Mouse (Mus musculus) limb, embryonic 12.5 days (tissue): ENCODE results near the gene Aifm1. TPM values are rescaled to one million over a fixed set of nuclear protein-coding genes. Genes with fewer than 3 reads are reported as not detected.
A peak's percentile ranks its signal among the peaks of the same experiment; 100 is the strongest.

ENCODE experiments used
- ATAC-seq: fragments of 200-750 bp; cut with Nextera tagmentation; 2 replicates; pipeline ENCODE4 v1.8.0; 2017; ENCODE audit warnings: low read depth, moderate TSS enrichment; ENCODE audit not compliant: insufficient number of reproducible peaks, insufficient read depth, low FRiP score, low TSS enrichment
- H3K27ac ChIP-seq: fragments of 300-500 bp; sonication (generic); 2 replicates; pipeline ENCODE4 v1.5.1; 2016; ENCODE audit warnings: mild to moderate bottlenecking, moderate library complexity
- H3K27me3 ChIP-seq: fragments of 300-500 bp; sonication (generic); 2 replicates; pipeline ENCODE4 v1.6.1; 2016; ENCODE audit warnings: mild to moderate bottlenecking, moderate library complexity
- H3K36me3 ChIP-seq: fragments of 300-500 bp; sonication (generic); 2 replicates; pipeline ENCODE4 v1.6.1; 2016; ENCODE audit warnings: mild to moderate bottlenecking, moderate library complexity
- H3K4me1 ChIP-seq: fragments of 300-500 bp; sonication (generic); replicated peaks from 2 replicates; pipeline ENCODE4 v1.6.1; 2016
- H3K4me2 ChIP-seq: fragments of 300-500 bp; sonication (generic); 2 replicates; pipeline ENCODE4 v1.6.1; 2016; ENCODE audit warnings: mild to moderate bottlenecking, moderate library complexity
- H3K4me3 ChIP-seq: fragments of 300-500 bp; sonication (generic); replicated peaks from 2 replicates; pipeline ENCODE4 v1.5.1; 2016; ENCODE audit warnings: mild to moderate bottlenecking
- H3K9ac ChIP-seq: fragments of 300-500 bp; sonication (generic); replicated peaks from 2 replicates; pipeline ENCODE4 v1.6.1; 2016; ENCODE audit warnings: mild to moderate bottlenecking, moderate library complexity
- H3K9me3 ChIP-seq: fragments of 300-500 bp; sonication (generic); 2 replicates; pipeline ENCODE4 v1.6.1; 2016; ENCODE audit warnings: mild to moderate bottlenecking, moderate library complexity
- WGBS: fragments of 180-500 bp; shearing (Covaris S2); methylation state at CpG from one replicate; pipeline ENCODE4 v1.1.7; 2016; 5-methylcytosine and 5-hydroxymethylcytosine counted together
- polyA plus RNA-seq: library from polyadenylated mRNA; unstranded; fragments of >200 nt; fragmentation: Nextera tagmentation; extraction: Ambion mirVana; gene quantifications from 2 replicates; pipeline ENCODE4 v1.2.1, GENCODE M21; 2016

Aifm1 gene
- polyA plus RNA-seq: 80.1 and 80.3 TPM in 2 replicates

DNA sequence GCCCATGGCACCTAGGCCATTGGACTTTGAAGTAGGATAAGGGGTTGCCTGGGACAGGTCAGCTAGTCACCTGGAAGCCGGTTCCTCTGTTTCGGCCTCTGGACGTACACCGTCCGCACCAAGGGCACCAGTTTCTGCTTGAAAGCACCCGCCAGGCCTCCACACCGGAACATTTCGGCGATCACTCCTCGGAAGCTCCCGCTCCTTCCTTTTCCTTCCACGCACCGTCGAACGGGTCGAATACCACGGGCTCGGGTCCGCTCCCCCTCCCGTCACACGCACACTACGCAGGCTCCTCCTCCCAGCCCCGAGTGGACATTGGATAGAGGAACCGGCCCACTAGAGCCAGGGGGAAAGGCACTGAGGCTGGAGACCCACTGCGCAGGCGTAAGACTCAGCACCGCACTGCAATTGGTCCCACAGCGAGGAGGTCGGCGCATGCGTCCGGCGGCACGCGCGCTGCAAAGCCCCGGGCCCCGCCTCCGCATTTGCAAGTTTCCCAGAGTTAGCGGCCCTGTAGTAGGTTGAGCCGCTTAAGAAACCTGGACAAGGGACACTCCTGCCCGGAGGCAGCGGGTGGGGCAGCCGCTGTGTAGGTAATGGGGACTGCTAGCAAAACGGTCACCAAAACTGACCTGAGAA is at the start of gene Aifm1:
Gene Aifm1 (minus strand): TSS at position 398 of the 642 bp plus-strand sequence.
- H3K36me3 ChIP-seq: no peaks in the 10 kb centered on the region
- WGBS: 22% methylated on average over 45 of the region's 45 CpGs
- H3K9me3 ChIP-seq: no peaks in the 10 kb centered on the region
- H3K27me3 ChIP-seq: no peaks in the 10 kb centered on the region
- peak; percentile 99 for ATAC-seq
- H3K27ac ChIP-seq: 0 out of 2 replicates have a peak within 1 kb of the TSS, but pooled peaks have one; percentile 29
- peaks cover 5% of the 10 kb centered on the region; the same call in 1 of the 2 replicates for H3K4me1 ChIP-seq
- H3K4me2 ChIP-seq: peak within 1 kb of the TSS; percentile 60
- peak within 1 kb of the TSS; percentile 52 for H3K4me3 ChIP-seq
- H3K9ac ChIP-seq: peak within 1 kb of the TSS; percentile 60

DNA sequence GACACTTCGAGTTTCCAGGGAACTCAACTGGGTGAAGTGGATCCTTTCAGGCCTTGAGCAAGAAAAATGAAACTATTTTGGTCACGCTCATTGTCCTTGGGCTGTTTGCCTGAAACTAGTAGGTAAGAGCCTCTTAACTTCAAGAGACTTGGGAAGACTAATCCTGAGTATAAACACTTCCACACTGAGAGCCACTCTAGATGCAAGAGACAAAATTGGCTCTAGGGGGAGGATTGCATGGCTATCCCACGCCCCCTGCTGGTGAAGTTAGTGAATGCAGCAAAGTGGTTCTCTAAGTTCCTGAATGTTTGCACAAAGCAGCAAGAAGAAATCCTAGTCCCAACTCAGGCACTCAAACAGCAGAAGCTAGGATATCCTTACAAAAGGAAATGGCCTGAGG is 18.8 kb upstream of the Aifm1 start:
- Histone ChIP-seq H3K27me3 (no peaks in the 10 kb centered on the region), H3K4me2 (no peak overlapping the region), H3K36me3 (no peaks in the 10 kb centered on the region), H3K4me3 (no peak overlapping the region), H3K4me1 (no peaks in the 10 kb centered on the region), H3K27ac (no peak overlapping the region), H3K9me3 (no peaks in the 10 kb centered on the region), H3K9ac (no peak overlapping the region)
- no peak for ATAC-seq
- 40% methylated on average over 3 of the region's 3 CpGs for WGBS

DNA sequence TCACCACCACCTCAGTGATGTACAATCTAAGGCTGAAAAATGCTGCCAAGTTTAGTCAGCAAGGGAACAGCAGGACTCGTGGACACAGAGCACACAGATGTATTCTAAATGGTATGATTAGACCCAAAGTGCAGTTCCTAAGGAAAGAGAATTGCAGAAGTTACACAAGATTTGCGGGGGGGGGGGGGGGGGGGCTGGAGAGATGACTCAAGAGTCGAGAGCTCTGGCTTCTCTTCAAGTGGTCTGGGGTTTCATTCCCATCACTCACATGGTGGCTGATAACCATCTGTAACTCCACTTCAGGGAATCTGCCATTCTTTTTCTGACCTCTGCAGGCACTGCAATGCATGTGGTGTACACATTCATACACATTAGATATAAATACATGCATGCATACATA is 13.1 kb upstream of the Aifm1 start:
- Histone ChIP-seq H3K27ac (no peak overlapping the region), H3K36me3 (no peaks in the 10 kb centered on the region), H3K4me1 (no peaks in the 10 kb centered on the region), H3K27me3 (no peaks in the 10 kb centered on the region), H3K9me3 (no peaks in the 10 kb centered on the region), H3K4me2 (no peak overlapping the region), H3K4me3 (no peak overlapping the region), H3K9ac (no peak overlapping the region)
- ATAC-seq: no peak
- WGBS: 63% methylated on average over 2 of the region's 3 CpGs

DNA sequence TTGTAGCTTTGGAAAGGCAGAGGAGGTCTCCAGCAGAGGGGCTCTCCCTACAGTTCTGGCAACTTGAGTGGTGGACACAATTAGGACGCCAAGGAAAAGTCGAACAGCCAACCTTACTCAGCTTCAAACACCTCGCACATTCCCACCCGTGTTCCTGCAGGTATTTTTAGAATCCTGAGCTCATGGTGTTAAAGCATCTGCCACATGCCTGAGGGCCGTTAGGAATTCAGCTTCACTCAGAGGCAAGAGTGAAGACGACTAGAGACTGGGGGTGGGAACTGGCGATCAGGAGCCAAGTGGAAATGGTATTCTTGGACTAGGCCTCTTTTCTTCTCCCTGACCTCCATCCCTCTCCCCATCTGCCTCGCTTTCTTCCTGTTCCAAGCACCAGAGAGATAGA is 12.5 kb upstream of the Aifm1 start:
- Histone ChIP-seq H3K36me3 (no peaks in the 10 kb centered on the region), H3K9me3 (no peaks in the 10 kb centered on the region), H3K4me1 (no peaks in the 10 kb centered on the region), H3K4me3 (no peak overlapping the region), H3K4me2 (no peak overlapping the region), H3K9ac (no peak overlapping the region), H3K27me3 (no peaks in the 10 kb centered on the region), H3K27ac (no peak overlapping the region)
- no peak for ATAC-seq
- 57% methylated on average over 8 of the region's 8 CpGs for WGBS

DNA sequence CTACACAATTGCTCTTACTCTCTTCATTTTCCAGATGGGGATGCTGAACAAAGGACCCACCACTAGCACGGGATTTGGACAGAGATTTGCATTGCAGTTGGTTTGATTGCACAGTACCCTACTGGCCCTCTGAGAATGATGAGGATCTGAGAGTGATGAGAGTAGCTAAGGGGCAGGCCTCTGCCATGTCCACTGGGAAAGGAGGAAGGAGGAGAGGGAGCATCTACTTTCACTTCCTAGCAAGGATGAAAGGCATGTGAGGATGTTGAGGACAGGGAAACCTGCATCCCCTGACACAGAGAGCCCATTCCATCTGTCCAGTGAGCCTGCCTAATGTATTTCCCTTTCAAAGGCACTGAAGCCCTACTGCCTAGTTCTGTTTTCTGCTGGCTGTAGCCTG is 12.0 kb upstream of the Aifm1 start:
- Histone ChIP-seq H3K4me3 (no peak overlapping the region), H3K27ac (no peak overlapping the region), H3K9ac (no peak overlapping the region), H3K27me3 (0 out of 2 replicates have a peak, but pooled peaks cover 2% of the 10 kb centered on the region), H3K36me3 (no peaks in the 10 kb centered on the region), H3K4me2 (no peak overlapping the region), H3K4me1 (no peaks in the 10 kb centered on the region), H3K9me3 (no peaks in the 10 kb centered on the region)
- ATAC-seq: no peak
- 71% methylated on average over 1 of the region's 1 CpGs for WGBS

DNA sequence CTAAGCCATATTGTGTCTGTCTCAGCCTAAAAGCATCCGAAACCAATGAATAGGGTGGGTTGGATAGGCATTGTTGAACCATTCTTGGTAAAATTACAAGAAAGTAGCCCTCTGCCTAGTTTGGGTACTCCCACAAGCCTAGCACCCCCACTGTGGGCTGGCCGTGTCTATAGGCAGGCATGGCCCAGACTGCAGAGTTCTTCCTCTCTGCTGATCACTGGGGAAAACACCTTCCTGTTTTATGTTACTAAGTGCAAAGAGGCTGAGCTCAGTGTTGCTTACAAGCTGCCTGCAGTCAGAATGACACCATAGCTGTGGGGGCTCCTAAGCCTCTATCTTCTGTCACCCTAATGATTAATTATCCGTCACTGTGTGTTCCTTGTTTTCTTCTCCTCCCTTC is 10.1 kb upstream of the Aifm1 start:
- Histone ChIP-seq H3K27ac (no peak overlapping the region), H3K9ac (no peak overlapping the region), H3K27me3 (0 out of 2 replicates have a peak, but pooled peaks cover 2% of the 10 kb centered on the region), H3K4me2 (no peak overlapping the region), H3K4me1 (no peaks in the 10 kb centered on the region), H3K4me3 (no peak overlapping the region), H3K9me3 (no peaks in the 10 kb centered on the region), H3K36me3 (no peaks in the 10 kb centered on the region)
- ATAC-seq: no peak
- 67% methylated on average over 3 of the region's 3 CpGs for WGBS

DNA sequence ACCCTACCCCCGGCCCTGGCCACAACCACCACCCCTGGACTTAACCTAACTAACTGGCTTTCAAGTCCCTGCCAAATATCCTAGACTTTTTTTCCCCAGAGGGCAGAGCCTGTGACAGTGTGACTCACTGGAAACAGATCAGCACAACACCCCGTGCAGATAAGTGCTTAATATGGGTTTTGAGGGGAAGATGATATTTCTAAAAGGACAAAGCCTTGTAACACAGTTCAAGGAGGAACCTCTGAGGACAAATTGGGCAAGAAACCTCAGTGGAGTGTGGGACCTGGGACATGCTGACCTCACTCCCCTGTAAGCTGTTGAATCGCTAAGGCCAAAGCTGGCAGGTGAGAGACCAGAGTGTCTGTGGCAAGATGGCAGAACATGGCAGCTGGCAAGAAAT is 8.3 kb upstream of the Aifm1 start:
- 85% methylated on average over 3 of the region's 3 CpGs for WGBS
- Histone ChIP-seq H3K27me3 (0 out of 2 replicates have a peak, but pooled peaks cover 2% of the 10 kb centered on the region), H3K9ac (no peak overlapping the region), H3K9me3 (no peaks in the 10 kb centered on the region), H3K4me2 (no peak overlapping the region), H3K4me3 (no peak overlapping the region), H3K36me3 (no peaks in the 10 kb centered on the region), H3K27ac (no peak overlapping the region), H3K4me1 (no peaks in the 10 kb centered on the region)
- no peak for ATAC-seq

DNA sequence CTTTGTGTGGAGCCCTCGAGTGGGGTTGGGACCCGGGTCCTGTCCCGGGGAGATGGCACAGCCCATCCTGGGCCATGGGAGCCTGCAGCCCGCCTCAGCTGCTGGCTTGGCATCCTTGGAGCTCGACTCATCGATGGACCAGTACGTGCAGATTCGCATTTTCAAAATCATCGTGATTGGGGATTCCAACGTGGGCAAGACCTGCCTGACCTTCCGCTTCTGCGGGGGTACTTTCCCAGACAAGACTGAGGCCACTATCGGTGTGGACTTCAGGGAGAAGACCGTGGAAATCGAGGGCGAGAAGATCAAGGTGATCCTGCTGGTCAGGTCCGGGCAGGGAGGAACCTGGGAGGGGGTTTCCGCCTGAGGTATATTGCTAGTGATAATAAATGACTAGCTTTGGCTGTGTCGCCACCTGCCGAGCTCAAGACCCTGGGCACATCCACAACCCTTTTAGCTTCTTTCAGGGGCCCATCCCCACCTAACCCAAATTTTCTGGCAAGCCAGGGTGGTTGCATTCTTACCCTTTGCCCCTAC is 6.3 kb upstream of the Aifm1 start:
- peak overlapping the region; percentile 69 for H3K4me2 ChIP-seq
- H3K9me3 ChIP-seq: no peaks in the 10 kb centered on the region
- 0 out of 2 replicates have a peak, but pooled peaks cover 2% of the 10 kb centered on the region for H3K27me3 ChIP-seq
- ATAC-seq: 0 out of 2 replicates have a peak, but pooled peaks have one; percentile 24
- WGBS: 24% methylated on average over 20 of the region's 20 CpGs
- peak overlapping the region; percentile 57 for H3K9ac ChIP-seq
- no peak overlapping the region for H3K27ac ChIP-seq
- H3K4me1 ChIP-seq: no peaks in the 10 kb centered on the region
- no peaks in the 10 kb centered on the region for H3K36me3 ChIP-seq
- peak overlapping the region; percentile 49 for H3K4me3 ChIP-seq

DNA sequence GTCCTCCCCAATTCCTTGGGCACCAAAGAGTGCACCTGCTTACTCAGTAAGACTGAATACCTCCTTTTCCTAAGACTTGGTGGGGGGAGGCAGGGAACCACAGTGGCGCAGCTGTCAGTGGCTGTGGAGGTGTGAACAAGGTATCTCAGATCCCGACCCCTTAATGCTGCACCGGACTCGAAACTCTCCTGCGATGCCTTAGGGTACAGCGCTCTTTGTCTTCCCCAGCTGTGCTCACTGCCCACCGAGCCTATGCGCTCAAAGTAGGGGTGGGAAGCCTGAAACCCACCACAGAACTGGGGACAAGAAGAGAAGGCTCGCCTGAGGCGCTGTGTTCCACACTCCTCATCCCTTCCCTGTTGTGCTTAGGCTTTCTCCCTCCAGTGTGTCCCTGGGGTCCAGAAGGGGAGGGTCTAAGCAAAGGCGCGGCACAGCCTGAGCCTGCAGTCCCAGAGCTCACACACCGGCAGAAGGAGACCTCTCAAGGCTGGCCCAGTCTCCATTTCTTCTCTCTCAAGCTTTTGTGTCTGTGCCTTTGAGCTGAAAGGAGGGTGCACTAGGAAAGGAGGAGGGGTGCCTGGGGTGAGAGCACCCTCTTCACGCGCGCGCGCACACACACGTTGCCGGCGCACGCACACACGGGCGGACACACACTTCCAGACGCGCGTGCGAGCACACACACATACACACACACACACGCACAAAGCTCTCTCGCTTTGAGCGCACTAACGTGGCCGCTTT is 5.6 kb upstream of the Aifm1 start, which contains the start of gene Rab33a:
Gene Rab33a (plus strand): TSS at position 478 of the 741 bp plus-strand sequence.
- peak; percentile 56; the same call in 1 of the 2 replicates for ATAC-seq
- Histone ChIP-seq H3K4me3 (peak within 1 kb of the TSS; percentile 49), H3K9me3 (no peaks in the 10 kb centered on the region), H3K4me2 (peak within 1 kb of the TSS; percentile 69), H3K27me3 (0 out of 2 replicates have a peak, but pooled peaks cover 2% of the 10 kb centered on the region), H3K4me1 (no peaks in the 10 kb centered on the region), H3K27ac (no peak within 1 kb of the TSS), H3K9ac (peak within 1 kb of the TSS; percentile 57), H3K36me3 (no peaks in the 10 kb centered on the region)
- WGBS: 17% methylated on average over 33 of the region's 33 CpGs

DNA sequence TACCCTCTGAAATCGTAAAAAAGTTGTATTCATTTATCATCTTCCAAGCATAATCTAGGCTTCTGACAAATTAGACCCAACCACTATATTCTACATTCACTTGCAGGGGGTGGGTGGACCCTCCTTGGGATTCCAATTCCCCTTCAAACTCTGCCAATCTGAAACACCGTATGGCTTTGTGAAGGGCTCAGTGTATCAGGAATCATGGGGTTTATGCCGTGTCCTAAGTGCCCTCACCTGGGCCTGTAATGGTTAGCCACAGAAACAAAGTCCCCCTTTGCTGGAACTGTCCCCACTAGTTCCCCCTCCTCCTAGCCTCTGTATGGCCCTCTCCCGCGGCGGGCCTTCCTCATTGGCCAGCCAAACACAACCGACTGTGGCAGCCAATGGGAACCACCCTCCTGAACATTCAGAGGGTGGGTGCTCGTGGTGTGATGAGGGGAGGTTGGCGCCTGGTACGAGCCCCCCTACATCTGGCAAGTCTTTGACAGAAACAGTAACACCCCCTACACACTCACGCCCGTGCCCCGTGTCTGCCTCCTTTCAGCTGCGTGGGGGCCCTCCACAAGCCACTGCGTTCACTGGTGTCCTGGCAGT is 4.9 kb upstream of the Aifm1 start:
- Histone ChIP-seq H3K4me3 (peak overlapping the region; percentile 49), H3K4me1 (no peaks in the 10 kb centered on the region), H3K27me3 (0 out of 2 replicates have a peak, but pooled peaks cover 2% of the 10 kb centered on the region), H3K9me3 (no peaks in the 10 kb centered on the region), H3K36me3 (no peaks in the 10 kb centered on the region), H3K4me2 (peak overlapping the region; percentile 69), H3K9ac (peak overlapping the region; percentile 57; the same call in 1 of the 2 replicates), H3K27ac (no peak overlapping the region)
- peak; percentile 72 for ATAC-seq
- WGBS: 25% methylated on average over 15 of the region's 15 CpGs

DNA sequence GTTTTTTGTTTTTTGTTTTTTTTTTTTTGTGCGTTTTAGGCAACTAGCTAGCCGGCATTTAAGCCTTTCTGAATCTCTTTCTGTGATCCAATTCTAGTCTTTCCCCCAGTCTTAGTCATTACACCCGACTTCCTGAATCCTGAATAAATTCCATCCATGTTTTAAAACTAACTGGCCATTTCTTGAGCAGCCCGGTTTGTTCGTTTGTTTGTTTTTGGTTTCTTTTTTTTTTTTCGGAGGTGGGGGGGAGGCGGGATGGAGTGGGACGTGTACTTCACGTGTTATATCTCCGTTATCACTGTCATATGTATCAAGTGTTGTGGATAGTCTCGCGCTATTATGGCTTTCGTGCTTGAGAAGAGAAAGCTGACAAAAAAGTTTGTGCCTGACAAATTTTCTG is 461 bp upstream of the Aifm1 start:
- WGBS: 19% methylated on average over 13 of the region's 13 CpGs
- no peaks in the 10 kb centered on the region for H3K9me3 ChIP-seq
- H3K4me3 ChIP-seq: peak overlapping the region; percentile 52
- no peaks in the 10 kb centered on the region for H3K36me3 ChIP-seq
- no peak for ATAC-seq
- no peak overlapping the region for H3K9ac ChIP-seq
- H3K27ac ChIP-seq: no peak overlapping the region
- H3K4me2 ChIP-seq: peak overlapping the region; percentile 60
- H3K27me3 ChIP-seq: no peaks in the 10 kb centered on the region
- peaks cover 5% of the 10 kb centered on the region; the same call in 1 of the 2 replicates for H3K4me1 ChIP-seq
